Mouse (Mus musculus) midbrain, embryonic 12.5 days (tissue): ENCODE data around the gene Pcdh15. TPM values are rescaled to one million over a fixed set of nuclear protein-coding genes. Genes with fewer than 3 reads are reported as not detected.

Source experiments
- ATAC-seq: fragments of 200-750 bp; cut with Nextera tagmentation; 2 replicates; pipeline ENCODE4 v1.8.0; 2017; ENCODE audit warnings: low read depth, moderate TSS enrichment, moderate library complexity; ENCODE audit not compliant: low FRiP score
- H3K27ac ChIP-seq: fragments of 300-500 bp; sonication (generic); replicated peaks from 2 replicates; pipeline ENCODE4 v1.5.1; 2016; ENCODE audit warnings: mild to moderate bottlenecking
- H3K27me3 ChIP-seq: fragments of 300-500 bp; sonication (generic); 2 replicates; pipeline ENCODE4 v1.6.1; 2016; ENCODE audit warnings: mild to moderate bottlenecking
- H3K36me3 ChIP-seq: fragments of 300-500 bp; sonication (generic); 2 replicates; pipeline ENCODE4 v1.6.1; 2016
- H3K4me1 ChIP-seq: fragments of 300-500 bp; sonication (generic); 2 replicates; pipeline ENCODE4 v1.6.1; 2016
- H3K4me2 ChIP-seq: fragments of 300-500 bp; sonication (generic); replicated peaks from 2 replicates; pipeline ENCODE4 v1.6.1; 2016; ENCODE audit warnings: mild to moderate bottlenecking, moderate library complexity
- H3K4me3 ChIP-seq: fragments of 300-500 bp; sonication (generic); 2 replicates; pipeline ENCODE4 v1.5.1; 2016; ENCODE audit warnings: mild to moderate bottlenecking
- H3K9ac ChIP-seq: fragments of 300-500 bp; sonication (generic); replicated peaks from 2 replicates; pipeline ENCODE4 v1.6.1; 2016; ENCODE audit warnings: mild to moderate bottlenecking, moderate library complexity
- H3K9me3 ChIP-seq: fragments of 300-500 bp; sonication (generic); 2 replicates; pipeline ENCODE4 v1.6.1; 2016; ENCODE audit warnings: mild to moderate bottlenecking
- WGBS: fragments of 180-500 bp; shearing (Covaris S2); methylation state at CpG from one replicate; pipeline ENCODE4 v1.1.7; 2016; 5-methylcytosine and 5-hydroxymethylcytosine counted together
- polyA plus RNA-seq: library from polyadenylated mRNA; unstranded; fragments of >200 nt; fragmentation: Nextera tagmentation; extraction: Ambion mirVana; gene quantifications from 2 replicates; pipeline ENCODE4 v1.2.1, GENCODE M21; 2016

Gene Pcdh15
- 2.1 and 2.6 TPM in 2 replicates for polyA plus RNA-seq

- Histone ChIP-seq H3K27ac (peak within 1 kb of the TSS; percentile 36; the same call in 1 of the 2 replicates), H3K4me3 (peak within 1 kb of the TSS; percentile 72)
Measured at GRCm38 (mm10) chr10:73098966-73099845, at the start of gene Pcdh15. TSS of gene Pcdh15 (plus strand) at chr10:73099342.

GRCm38 (mm10) chr10:73052074-73052473, 47.1 kb upstream of the Pcdh15 start:
- Histone ChIP-seq H3K27me3 (no peaks in the 10 kb centered on the region), H3K9ac (no peak overlapping the region), H3K4me1 (no peaks in the 10 kb centered on the region), H3K9me3 (no peaks in the 10 kb centered on the region), H3K36me3 (no peaks in the 10 kb centered on the region), H3K4me3 (no peak overlapping the region), H3K4me2 (no peak overlapping the region), H3K27ac (no peak overlapping the region)
- WGBS, result 88% methylated on average over 6 of the region's 6 CpGs
- no peak for ATAC-seq

More at GRCm38 (mm10) chr10:73098966-73099845, at the start of gene Pcdh15:
- peaks cover 13% of the 10 kb centered on the region; the same call in 1 of the 2 replicates for H3K4me1 ChIP-seq
- peaks cover 68% of the 10 kb centered on the region for H3K27me3 ChIP-seq
- peak within 1 kb of the TSS; percentile 99 for H3K4me2 ChIP-seq
- peak; percentile 50 for ATAC-seq
- H3K9me3 ChIP-seq, result no peaks in the 10 kb centered on the region
- H3K36me3 ChIP-seq, result no peaks in the 10 kb centered on the region
- H3K9ac ChIP-seq, result peak within 1 kb of the TSS; percentile 58
- under 1% methylated on average over 77 of the region's 79 CpGs for WGBS

- H3K36me3 ChIP-seq, result no peaks in the 10 kb centered on the region
- no peaks in the 10 kb centered on the region for H3K4me1 ChIP-seq
- H3K9ac ChIP-seq, result no peak overlapping the region
- no peak overlapping the region for H3K4me3 ChIP-seq
- H3K9me3 ChIP-seq, result no peaks in the 10 kb centered on the region
- H3K27me3 ChIP-seq, result no peaks in the 10 kb centered on the region
- no peak for ATAC-seq
- no peak overlapping the region for H3K4me2 ChIP-seq
- H3K27ac ChIP-seq, result no peak overlapping the region
- WGBS, result 88% methylated on average over 2 of the region's 2 CpGs
Measured at GRCm38 (mm10) chr10:73059726-73060230, 39.4 kb upstream of the Pcdh15 start.

GRCm38 (mm10) chr10:73086703-73087102, 12.4 kb upstream of the Pcdh15 start:
- 82% methylated on average over 5 of the region's 5 CpGs for WGBS
- Histone ChIP-seq H3K9me3 (no peaks in the 10 kb centered on the region), H3K36me3 (no peaks in the 10 kb centered on the region), H3K27ac (no peak overlapping the region), H3K27me3 (no peaks in the 10 kb centered on the region), H3K4me2 (no peak overlapping the region), H3K4me1 (no peaks in the 10 kb centered on the region), H3K4me3 (no peak overlapping the region), H3K9ac (no peak overlapping the region)
- ATAC-seq, result no peak

- ATAC-seq, result peak; percentile 67
- H3K27me3 ChIP-seq, result peaks cover 60% of the 10 kb centered on the region
Measured at GRCm38 (mm10) chr10:73096531-73097135, 2.5 kb upstream of the Pcdh15 start.

GRCm38 (mm10) chr10:73097176-73097575, 2.0 kb upstream of the Pcdh15 start:
- Histone ChIP-seq H3K9me3 (no peaks in the 10 kb centered on the region), H3K36me3 (no peaks in the 10 kb centered on the region), H3K4me1 (peaks cover 13% of the 10 kb centered on the region; the same call in 1 of the 2 replicates), H3K4me2 (peak overlapping the region; percentile 76), H3K27ac (no peak overlapping the region), H3K9ac (peak overlapping the region; percentile 50; the same call in 1 of the 2 replicates), H3K27me3 (peaks cover 66% of the 10 kb centered on the region), H3K4me3 (peak overlapping the region; percentile 49)
- WGBS, result 4% methylated on average over 7 of the region's 7 CpGs
- peak; percentile 17; the same call in 1 of the 2 replicates for ATAC-seq

More at GRCm38 (mm10) chr10:73096531-73097135, 2.5 kb upstream of the Pcdh15 start:
- Histone ChIP-seq H3K36me3 (no peaks in the 10 kb centered on the region), H3K9ac (peak overlapping the region; percentile 50; the same call in 1 of the 2 replicates), H3K9me3 (no peaks in the 10 kb centered on the region), H3K27ac (no peak overlapping the region), H3K4me1 (peaks cover 13% of the 10 kb centered on the region; the same call in 1 of the 2 replicates), H3K4me3 (peak overlapping the region; percentile 49), H3K4me2 (peak overlapping the region; percentile 76)
- under 1% methylated on average over 17 of the region's 17 CpGs for WGBS

- H3K4me3 ChIP-seq, result peak overlapping the region; percentile 25; the same call in 1 of the 2 replicates
- peak overlapping the region; percentile 76 for H3K4me2 ChIP-seq
- H3K27ac ChIP-seq, result no peak overlapping the region
- no peaks in the 10 kb centered on the region for H3K36me3 ChIP-seq
- H3K4me1 ChIP-seq, result peaks cover 13% of the 10 kb centered on the region; the same call in 1 of the 2 replicates
- H3K27me3 ChIP-seq, result peaks cover 68% of the 10 kb centered on the region
- ATAC-seq, result peak; percentile 13; the same call in 1 of the 2 replicates
- no peak overlapping the region for H3K9ac ChIP-seq
- 0% methylated on average over 17 of the region's 17 CpGs for WGBS
- no peaks in the 10 kb centered on the region for H3K9me3 ChIP-seq
Measured at GRCm38 (mm10) chr10:73097979-73098378, 1.2 kb upstream of the Pcdh15 start.

GRCm38 (mm10) chr10:73099846-73100241, 702 bp downstream of the Pcdh15 start:
- Histone ChIP-seq H3K27me3 (peaks cover 67% of the 10 kb centered on the region), H3K27ac (0 out of 2 replicates have a peak overlapping the region, but pooled peaks have one; percentile 36), H3K9me3 (no peaks in the 10 kb centered on the region), H3K4me2 (peak overlapping the region; percentile 99), H3K4me3 (peak overlapping the region; percentile 72), H3K9ac (peak overlapping the region; percentile 58; the same call in 1 of the 2 replicates), H3K4me1 (peaks cover 13% of the 10 kb centered on the region; the same call in 1 of the 2 replicates), H3K36me3 (no peaks in the 10 kb centered on the region)
- under 1% methylated on average over 33 of the region's 37 CpGs for WGBS
- peak; percentile 70 for ATAC-seq

GRCm38 (mm10) chr10:73103383-73103994, 4.3 kb downstream of the Pcdh15 start:
- H3K27ac ChIP-seq, result no peak overlapping the region
- 73% methylated on average over 13 of the region's 13 CpGs for WGBS
- H3K9me3 ChIP-seq, result no peaks in the 10 kb centered on the region
- H3K27me3 ChIP-seq, result peaks cover 39% of the 10 kb centered on the region
- no peaks in the 10 kb centered on the region for H3K4me1 ChIP-seq
- no peak overlapping the region for H3K4me2 ChIP-seq
- ATAC-seq, result no peak
- H3K9ac ChIP-seq, result no peak overlapping the region
- H3K4me3 ChIP-seq, result no peak overlapping the region
- H3K36me3 ChIP-seq, result no peaks in the 10 kb centered on the region

GRCm38 (mm10) chr10:73105893-73106292, 6.8 kb downstream of the Pcdh15 start:
- 44% methylated on average over 2 of the region's 2 CpGs for WGBS
- H3K9me3 ChIP-seq, result no peaks in the 10 kb centered on the region
- H3K4me1 ChIP-seq, result no peaks in the 10 kb centered on the region
- ATAC-seq, result no peak
- H3K9ac ChIP-seq, result no peak overlapping the region
- no peak overlapping the region for H3K27ac ChIP-seq
- no peaks in the 10 kb centered on the region for H3K36me3 ChIP-seq
- no peak overlapping the region for H3K4me3 ChIP-seq
- H3K4me2 ChIP-seq, result no peak overlapping the region
- peaks cover 15% of the 10 kb centered on the region for H3K27me3 ChIP-seq

GRCm38 (mm10) chr10:73137985-73138384, 38.8 kb downstream of the Pcdh15 start:
- no peaks in the 10 kb centered on the region for H3K9me3 ChIP-seq
- no peak overlapping the region for H3K4me3 ChIP-seq
- no peaks in the 10 kb centered on the region for H3K27me3 ChIP-seq
- H3K36me3 ChIP-seq, result no peaks in the 10 kb centered on the region
- H3K4me1 ChIP-seq, result no peaks in the 10 kb centered on the region
- no peak overlapping the region for H3K9ac ChIP-seq
- WGBS, result 80% methylated on average over 3 of the region's 3 CpGs
- H3K4me2 ChIP-seq, result no peak overlapping the region
- H3K27ac ChIP-seq, result no peak overlapping the region
- ATAC-seq, result no peak
